Mouse (Mus musculus) stomach, postnatal 0 days (tissue): ENCODE data around the gene Ndrg4.

Source experiments
- CTCF ChIP-seq: IDR thresholded peaks from 2 replicates; pipeline ENCODE4 v1.5.1; 2016; ENCODE audit warnings: antibody characterized with exemption, low read depth, mild to moderate bottlenecking, moderate library complexity
- EP300 ChIP-seq: optimal IDR thresholded peaks from 2 replicates; pipeline ENCODE3; 2016; ENCODE audit warnings: antibody characterized with exemption

- no peak for TF ChIP-seq CTCF
- no peak for TF ChIP-seq EP300
These were observed 23.4 kb upstream of the Ndrg4 start for GRCm38 (mm10) chr8:95653351-95653750.
